Mouse (Mus musculus): ENCODE measurements at regions not wholly inside any gene's neighbourhood (a gene's known extent, or its start where the extent isn't known, plus 50 kb on each side); places are given as distances from the start of the nearest gene placed in this dataset.

GRCm38 (mm10) chr3:139951516-139951915 is 746.0 kb downstream of the Stpg2 start:
- TF ChIP-seq TAL1 (conservative IDR thresholded peaks at IDR 0.05; ENCODE audit: low read depth, low read length) (no peak), CTCF (IDR thresholded peaks at IDR 0.05; ENCODE audit: low read depth, low read length) (no peak), GATA1 (IDR thresholded peaks at IDR 0.05; ENCODE audit: borderline replicate concordance, low read length) (no peak), POLR2AphosphoS5 (IDR thresholded peaks at IDR 0.05; ENCODE audit: insufficient replicate concordance, low read depth, low read length) (no peak)

Measured in G1E (cell line).